Mouse (Mus musculus): ENCODE measurements around the gene Rhot2. TPM values are rescaled to one million over a fixed set of nuclear protein-coding genes. Genes with fewer than 3 reads are reported as not detected.

Rhot2 gene
- total and polyA plus RNA-seq, 3 experiments, result 16.2 to 33.8 (median 17.3) TPM

- Histone ChIP-seq H3K27me3 (replicated peaks) (peaks cover 76% of the 10 kb centered on the region), H3K9me3 (replicated peaks; ENCODE audit: low read length) (no peaks in the 10 kb centered on the region), H3K9ac (ENCODE audit: insufficient read depth, low read depth) (no peak overlapping the region), H3K79me2 (replicated peaks; ENCODE audit: control insufficient read depth, extremely low read depth, insufficient read depth, poor library complexity, severe bottlenecking) (no peaks in the 10 kb centered on the region), H3K36me3 (replicated peaks in 1 of 2; ENCODE audit: control insufficient read depth in 1 of 2, insufficient read depth in 1 of 2, low read length in 1 of 2) (no peaks in the 10 kb centered on the region), H3K4me1 (ENCODE audit: control insufficient read depth in 1 of 2, insufficient read depth in 2 of 2) (no peaks in the 10 kb centered on the region), H3K4me3 (replicated peaks in 1 of 3; ENCODE audit: low read depth in 2 of 3, low read length in 2 of 3, poor library complexity in 1 of 3) (no peak overlapping the region), H3K27ac (ENCODE audit: insufficient read depth, low read depth) (no peak overlapping the region), H3K4me2 (ENCODE audit: insufficient read depth, low read depth, poor library complexity, severe bottlenecking) (no peak overlapping the region)
- dilution Hi-C loops (cut with MboI; ENCODE audit: extremely low pct_ligation_motif_present, extremely low pct_unique_long_range_greater_than_20kb, low sequenced_read_pairs) (no loop called here), in situ Hi-C loops (cut with MboI; ENCODE audit: low pct_ligation_motif_present, low pct_unique_long_range_greater_than_20kb, low sequenced_read_pairs) (no loop called here)
- DNase-seq (ENCODE audit: extremely low read depth), result no peak
- TF ChIP-seq MAZ (IDR thresholded peaks at IDR 0.05; ENCODE audit: low read depth, low read length), result no peak
- TF ChIP-seq POLR2A (IDR thresholded peaks at IDR 0.05; ENCODE audit: low read depth, low read length), result no peak
- TF ChIP-seq SMC3 (IDR thresholded peaks at IDR 0.05; ENCODE audit: low read depth, low read length), result no peak
These were observed 34.9 kb downstream of the Rhot2 start for GRCm38 (mm10) chr17:25809606-25810340.

- dilution Hi-C loops (cut with MboI; ENCODE audit: extremely low pct_ligation_motif_present, extremely low pct_unique_long_range_greater_than_20kb, low sequenced_read_pairs) (no loop called here), in situ Hi-C loops (cut with MboI; ENCODE audit: low pct_ligation_motif_present, low pct_unique_long_range_greater_than_20kb, low sequenced_read_pairs) (no loop called here)
- no peak within 1 kb of the TSS for H3K27ac ChIP-seq (ENCODE audit: insufficient read depth, low read depth)
- H3K36me3 ChIP-seq (replicated peaks in 1 of 2; ENCODE audit: control insufficient read depth in 1 of 2, insufficient read depth in 1 of 2, low read length in 1 of 2), result no peaks in the 10 kb centered on the region
- H3K27me3 ChIP-seq (replicated peaks), result peaks cover 74% of the 10 kb centered on the region
- no peaks in the 10 kb centered on the region for H3K9me3 ChIP-seq (replicated peaks; ENCODE audit: low read length)
- no peak within 1 kb of the TSS for H3K4me3 ChIP-seq (replicated peaks in 1 of 3; ENCODE audit: low read depth in 2 of 3, low read length in 2 of 3, poor library complexity in 1 of 3)
- no peak within 1 kb of the TSS for H3K9ac ChIP-seq (ENCODE audit: insufficient read depth, low read depth)
- no peak for DNase-seq (ENCODE audit: extremely low read depth)
- no peak for TF ChIP-seq ELF1 (IDR thresholded peaks at IDR 0.05; ENCODE audit: low read depth, low read length)
- peak in 1 of 2 experiments; percentile 0; a peak in 1 of 4 replicates for TF ChIP-seq CTCF (conservative IDR thresholded peaks at IDR 0.05 in 1 of 2, IDR thresholded peaks at IDR 0.05 in 1 of 2; ENCODE audit: low read depth in 2 of 2, low read length in 2 of 2)
- H3K4me2 ChIP-seq (ENCODE audit: insufficient read depth, low read depth, poor library complexity, severe bottlenecking), result no peak within 1 kb of the TSS
- no peaks in the 10 kb centered on the region for H3K4me1 ChIP-seq (ENCODE audit: control insufficient read depth in 1 of 2, insufficient read depth in 2 of 2)
- H3K79me2 ChIP-seq (replicated peaks; ENCODE audit: control insufficient read depth, extremely low read depth, insufficient read depth, poor library complexity, severe bottlenecking), result no peaks in the 10 kb centered on the region
These were observed 35.7 kb downstream of the Rhot2 start, which contains the start of gene Fbxl16 for GRCm38 (mm10) chr17:25808789-25809605. TSS of gene Fbxl16 (plus strand) at chr17:25809085.

GRCm38 (mm10) chr17:25808028-25808427 lies 36.6 kb downstream of the Rhot2 start:
- Histone ChIP-seq H3K9ac (ENCODE audit: insufficient read depth, low read depth) (no peak overlapping the region), H3K9me3 (replicated peaks; ENCODE audit: low read length) (no peaks in the 10 kb centered on the region), H3K36me3 (replicated peaks in 1 of 2; ENCODE audit: control insufficient read depth in 1 of 2, insufficient read depth in 1 of 2, low read length in 1 of 2) (no peaks in the 10 kb centered on the region), H3K27me3 (replicated peaks) (peaks cover 74% of the 10 kb centered on the region), H3K79me2 (replicated peaks; ENCODE audit: control insufficient read depth, extremely low read depth, insufficient read depth, poor library complexity, severe bottlenecking) (no peaks in the 10 kb centered on the region), H3K27ac (ENCODE audit: insufficient read depth, low read depth) (no peak overlapping the region), H3K4me3 (replicated peaks in 1 of 3; ENCODE audit: low read depth in 2 of 3, low read length in 2 of 3, poor library complexity in 1 of 3) (no peak overlapping the region), H3K4me1 (ENCODE audit: control insufficient read depth in 1 of 2, insufficient read depth in 2 of 2) (0 out of 4 replicates have a peak, but pooled peaks cover 0 to 3% of the 10 kb centered on the region in 2 experiments), H3K4me2 (ENCODE audit: insufficient read depth, low read depth, poor library complexity, severe bottlenecking) (no peak overlapping the region)
- no peak for DNase-seq (ENCODE audit: extremely low read depth)
- dilution Hi-C loops (cut with MboI; ENCODE audit: extremely low pct_ligation_motif_present, extremely low pct_unique_long_range_greater_than_20kb, low sequenced_read_pairs) (no loop called here), in situ Hi-C loops (cut with MboI; ENCODE audit: low pct_ligation_motif_present, low pct_unique_long_range_greater_than_20kb, low sequenced_read_pairs) (no loop called here)
- TF ChIP-seq HCFC1 (IDR thresholded peaks at IDR 0.05; ENCODE audit: low read depth, low read length) (no peak), CHD2 (IDR thresholded peaks at IDR 0.05; ENCODE audit: low read length) (no peak), PAX5 (IDR thresholded peaks at IDR 0.05; ENCODE audit: low read length) (no peak), ELF1 (IDR thresholded peaks at IDR 0.05; ENCODE audit: low read depth, low read length) (no peak), RAD21 (IDR thresholded peaks at IDR 0.05; ENCODE audit: low read depth, low read length) (no peak)
